Mouse (Mus musculus) embryonic facial prominence, embryonic 12.5 days (tissue): ENCODE data around the gene Safb. TPM values are rescaled to one million over a fixed set of nuclear protein-coding genes. Genes with fewer than 3 reads are reported as not detected.

Source experiments
- ATAC-seq: fragments of 200-750 bp; cut with Nextera tagmentation; 2 replicates; pipeline ENCODE4 v1.8.0; 2017; ENCODE audit not compliant: insufficient number of reproducible peaks, insufficient read depth, low FRiP score, low TSS enrichment
- H3K27ac ChIP-seq: fragments of 300-500 bp; sonication (generic); 2 replicates; pipeline ENCODE4 v1.5.1; 2016; ENCODE audit warnings: mild to moderate bottlenecking
- H3K27me3 ChIP-seq: fragments of 300-500 bp; sonication (generic); 2 replicates; pipeline ENCODE4 v1.6.1; 2016; ENCODE audit warnings: mild to moderate bottlenecking, moderate library complexity
- H3K36me3 ChIP-seq: fragments of 300-500 bp; sonication (generic); 2 replicates; pipeline ENCODE4 v1.6.1; 2016; ENCODE audit warnings: mild to moderate bottlenecking
- H3K4me1 ChIP-seq: fragments of 300-500 bp; sonication (generic); 2 replicates; pipeline ENCODE4 v1.6.1; 2016
- H3K4me2 ChIP-seq: fragments of 300-500 bp; sonication (generic); replicated peaks from 2 replicates; pipeline ENCODE4 v1.6.1; 2016; ENCODE audit warnings: mild to moderate bottlenecking, moderate library complexity
- H3K4me3 ChIP-seq: fragments of 300-500 bp; sonication (generic); 2 replicates; pipeline ENCODE4 v1.5.1; 2016; ENCODE audit warnings: mild to moderate bottlenecking
- H3K9ac ChIP-seq: fragments of 300-500 bp; sonication (generic); 2 replicates; pipeline ENCODE4 v1.6.1; 2016; ENCODE audit warnings: mild to moderate bottlenecking, moderate library complexity
- H3K9me3 ChIP-seq: fragments of 300-500 bp; sonication (generic); 2 replicates; pipeline ENCODE4 v1.6.1; 2016; ENCODE audit warnings: mild to moderate bottlenecking, moderate library complexity
- WGBS: fragments of 180-500 bp; shearing (Covaris S2); methylation state at CpG from one replicate; pipeline ENCODE4 v1.1.7; 2016; 5-methylcytosine and 5-hydroxymethylcytosine counted together
- polyA plus RNA-seq: library from polyadenylated mRNA; unstranded; fragments of >200 nt; fragmentation: Nextera tagmentation; extraction: Ambion mirVana; gene quantifications from 2 replicates; pipeline ENCODE4 v1.2.1, GENCODE M21; 2016

The Safb gene
- polyA plus RNA-seq, 1 experiment from 2014 or later = 157 TPM

DNA sequence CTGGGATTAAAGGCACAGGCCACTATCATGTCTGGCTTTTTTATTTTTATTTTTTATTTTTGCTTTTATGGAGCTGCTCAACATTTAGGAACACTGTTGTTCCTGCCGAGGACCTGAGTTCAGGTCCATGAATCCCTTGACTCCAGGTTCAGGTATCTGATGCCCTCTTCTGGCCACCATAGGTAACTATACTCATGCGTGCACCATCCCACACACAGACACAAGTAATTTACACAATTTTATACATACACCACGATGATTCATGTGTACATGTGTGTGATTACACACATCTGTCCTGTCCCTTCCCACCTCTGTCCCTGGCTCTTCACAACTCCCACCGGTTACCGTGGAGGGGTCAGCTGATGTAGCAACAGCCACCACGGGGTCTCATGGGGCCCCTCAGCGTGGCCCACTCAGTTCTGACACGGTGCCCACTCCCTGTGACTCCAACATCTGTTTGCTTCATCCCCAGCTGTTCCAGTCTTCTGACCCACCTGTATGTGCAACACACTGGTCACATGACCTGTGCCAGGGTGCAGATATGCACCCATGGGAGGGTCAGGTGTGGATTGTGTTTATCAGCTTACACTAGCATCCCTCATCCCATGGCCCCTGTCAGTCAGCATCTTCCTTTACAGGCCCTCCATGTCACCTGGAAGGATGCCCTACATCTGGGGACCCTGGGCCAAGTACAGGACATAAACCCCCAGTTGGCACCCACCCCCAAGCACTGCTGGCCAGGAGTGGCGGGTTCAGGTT lies 36.6 kb upstream of the Safb start:
- Histone ChIP-seq H3K9ac (no peak overlapping the region), H3K27ac (no peak overlapping the region), H3K4me1 (0 out of 2 replicates have a peak, but pooled peaks cover 3% of the 10 kb centered on the region), H3K9me3 (no peaks in the 10 kb centered on the region), H3K27me3 (no peaks in the 10 kb centered on the region), H3K36me3 (no peaks in the 10 kb centered on the region), H3K4me2 (no peak overlapping the region), H3K4me3 (no peak overlapping the region)
- no peak for ATAC-seq
- WGBS = 67% methylated on average over 9 of the region's 9 CpGs

DNA sequence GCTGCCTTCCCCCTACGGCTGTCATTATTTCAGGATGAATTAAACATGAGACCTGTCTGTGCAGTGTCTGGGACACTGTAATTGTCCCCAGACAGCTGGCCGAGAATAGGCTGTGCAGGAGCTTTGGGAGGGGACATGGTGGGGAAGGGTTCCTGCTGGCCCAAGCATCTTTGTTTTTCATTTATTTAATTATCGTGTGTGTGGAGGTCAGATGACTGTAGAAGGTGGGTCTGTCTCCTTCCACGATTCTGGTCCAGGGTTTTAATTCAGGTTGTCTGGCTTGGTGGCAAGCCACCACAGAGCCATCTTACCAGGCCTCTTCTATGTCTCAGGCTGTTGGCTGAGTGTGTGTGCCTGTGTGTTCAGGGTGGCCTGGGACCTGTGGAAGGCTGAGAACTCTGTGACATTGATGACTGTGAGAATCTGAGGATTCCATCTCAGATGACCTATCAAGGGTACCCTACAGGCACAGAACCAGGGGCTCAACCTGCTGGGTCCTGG lies 36.0 kb upstream of the Safb start:
- no peaks in the 10 kb centered on the region for H3K36me3 ChIP-seq
- H3K9me3 ChIP-seq = no peaks in the 10 kb centered on the region
- ATAC-seq = no peak
- no peak overlapping the region for H3K9ac ChIP-seq
- H3K4me3 ChIP-seq = no peak overlapping the region
- no peak overlapping the region for H3K27ac ChIP-seq
- no peaks in the 10 kb centered on the region for H3K27me3 ChIP-seq
- no peak overlapping the region for H3K4me2 ChIP-seq
- 0 out of 2 replicates have a peak, but pooled peaks cover 3% of the 10 kb centered on the region for H3K4me1 ChIP-seq
- 39% methylated on average over 4 of the region's 4 CpGs for WGBS

- H3K36me3 ChIP-seq = no peaks in the 10 kb centered on the region
- 76% methylated on average over 12 of the region's 12 CpGs for WGBS
- no peak overlapping the region for H3K4me3 ChIP-seq
- H3K27ac ChIP-seq = no peak overlapping the region
- no peaks in the 10 kb centered on the region for H3K27me3 ChIP-seq
- H3K9ac ChIP-seq = no peak overlapping the region
- H3K4me1 ChIP-seq = 0 out of 2 replicates have a peak, but pooled peaks cover 3% of the 10 kb centered on the region
- ATAC-seq = no peak
- no peaks in the 10 kb centered on the region for H3K9me3 ChIP-seq
- H3K4me2 ChIP-seq = no peak overlapping the region
Observed at GRCm38 (mm10) chr17:56550784-56551475, 33.7 kb upstream of the Safb start.

DNA sequence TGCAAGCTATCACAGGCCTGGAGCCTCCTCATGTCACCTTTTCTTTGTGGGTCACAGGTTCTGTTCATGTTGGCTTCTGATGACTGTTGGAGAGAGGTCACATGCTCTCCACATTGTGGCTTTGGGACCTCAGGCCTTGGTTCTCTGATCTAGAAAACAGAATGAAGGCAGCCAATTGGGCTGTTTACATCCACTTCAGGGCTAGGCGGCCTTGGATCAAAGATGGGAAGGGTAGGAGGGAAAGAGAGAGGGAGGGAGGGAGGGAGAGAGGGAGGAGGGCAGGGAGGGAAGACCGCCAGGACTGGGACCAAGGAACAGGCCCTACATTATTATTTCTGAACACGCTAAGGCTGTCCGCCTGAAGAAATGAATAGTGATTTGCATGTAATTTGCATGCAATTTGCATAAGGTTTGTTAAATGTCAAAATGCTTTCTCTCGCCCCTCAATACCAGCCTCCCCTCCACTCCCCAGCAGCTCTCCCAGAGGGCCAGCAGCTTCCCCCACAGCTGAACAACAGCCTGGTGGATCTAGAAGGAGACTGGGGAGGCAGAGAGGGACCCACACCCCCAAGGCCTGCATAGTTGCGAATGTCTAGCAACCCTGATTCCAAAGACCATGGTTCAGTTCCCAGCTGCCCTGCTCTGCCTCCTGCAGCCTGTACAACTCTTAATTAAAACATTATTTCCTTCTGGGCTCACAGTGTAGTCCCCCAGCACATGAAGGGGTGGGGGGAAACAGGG lies 32.6 kb upstream of the Safb start:
- ATAC-seq = no peak
- H3K4me3 ChIP-seq = no peak overlapping the region
- H3K36me3 ChIP-seq = no peaks in the 10 kb centered on the region
- no peaks in the 10 kb centered on the region for H3K27me3 ChIP-seq
- no peak overlapping the region for H3K4me2 ChIP-seq
- no peak overlapping the region for H3K9ac ChIP-seq
- H3K27ac ChIP-seq = no peak overlapping the region
- H3K4me1 ChIP-seq = 0 out of 2 replicates have a peak, but pooled peaks cover 3% of the 10 kb centered on the region
- no peaks in the 10 kb centered on the region for H3K9me3 ChIP-seq
- WGBS = 81% methylated on average over 6 of the region's 6 CpGs

- no peak for ATAC-seq
- Histone ChIP-seq H3K9me3 (no peaks in the 10 kb centered on the region), H3K4me2 (no peak overlapping the region), H3K27me3 (no peaks in the 10 kb centered on the region), H3K27ac (no peak overlapping the region), H3K4me1 (0 out of 2 replicates have a peak, but pooled peaks cover 3% of the 10 kb centered on the region), H3K4me3 (no peak overlapping the region), H3K36me3 (no peaks in the 10 kb centered on the region), H3K9ac (no peak overlapping the region)
- 61% methylated on average over 5 of the region's 5 CpGs for WGBS
Observed at GRCm38 (mm10) chr17:56552781-56553363, 31.8 kb upstream of the Safb start.

DNA sequence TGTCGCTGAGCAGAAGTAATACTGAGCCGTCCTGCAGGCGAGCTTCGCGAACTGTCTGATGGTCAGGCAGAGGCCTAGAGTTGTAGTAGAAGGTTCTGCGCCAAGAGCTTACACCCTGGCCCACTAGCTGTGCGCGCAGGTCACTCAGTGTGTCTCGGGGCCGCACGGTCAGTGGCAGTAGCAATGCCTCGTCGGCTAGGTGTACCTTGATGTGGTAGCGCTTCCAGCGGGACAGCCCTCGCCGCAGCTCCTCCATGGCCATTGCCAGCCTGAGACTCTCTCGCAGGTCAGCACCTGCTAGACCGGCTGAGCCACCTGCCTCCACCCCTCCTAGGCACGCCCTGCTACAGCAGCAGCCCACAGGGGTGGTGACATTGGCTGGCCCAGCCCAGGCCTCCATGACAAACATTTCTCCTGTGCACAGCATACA lies 30.5 kb upstream of the Safb start, which contains the start of gene Gm20219:
TSS of gene Gm20219 (minus strand) at position 266 of the 430 bp plus-strand sequence.
- no peaks in the 10 kb centered on the region for H3K27me3 ChIP-seq
- no peaks in the 10 kb centered on the region for H3K4me1 ChIP-seq
- no peak within 1 kb of the TSS for H3K9ac ChIP-seq
- WGBS = 74% methylated on average over 20 of the region's 20 CpGs
- H3K9me3 ChIP-seq = no peaks in the 10 kb centered on the region
- H3K4me2 ChIP-seq = no peak within 1 kb of the TSS
- H3K27ac ChIP-seq = no peak within 1 kb of the TSS
- no peak for ATAC-seq
- no peak within 1 kb of the TSS for H3K4me3 ChIP-seq
- no peaks in the 10 kb centered on the region for H3K36me3 ChIP-seq

GRCm38 (mm10) chr17:56558448-56558847 lies 26.2 kb upstream of the Safb start:
- no peak overlapping the region for H3K4me2 ChIP-seq
- H3K27ac ChIP-seq = no peak overlapping the region
- WGBS = 26% methylated on average over 3 of the region's 3 CpGs
- no peak overlapping the region for H3K9ac ChIP-seq
- ATAC-seq = peak; percentile 58; the same call in 1 of the 2 replicates
- no peak overlapping the region for H3K4me3 ChIP-seq
- peaks cover 26% of the 10 kb centered on the region for H3K36me3 ChIP-seq
- H3K4me1 ChIP-seq = no peaks in the 10 kb centered on the region
- H3K9me3 ChIP-seq = no peaks in the 10 kb centered on the region
- H3K27me3 ChIP-seq = no peaks in the 10 kb centered on the region

- 77% methylated on average over 3 of the region's 3 CpGs for WGBS
- H3K9ac ChIP-seq = no peak overlapping the region
- no peak for ATAC-seq
- no peaks in the 10 kb centered on the region for H3K4me1 ChIP-seq
- no peaks in the 10 kb centered on the region for H3K27me3 ChIP-seq
- H3K27ac ChIP-seq = no peak overlapping the region
- H3K4me3 ChIP-seq = no peak overlapping the region
- H3K9me3 ChIP-seq = no peaks in the 10 kb centered on the region
- H3K36me3 ChIP-seq = peaks cover 36% of the 10 kb centered on the region
- H3K4me2 ChIP-seq = no peak overlapping the region
Observed at GRCm38 (mm10) chr17:56559386-56559785, 25.2 kb upstream of the Safb start.

DNA sequence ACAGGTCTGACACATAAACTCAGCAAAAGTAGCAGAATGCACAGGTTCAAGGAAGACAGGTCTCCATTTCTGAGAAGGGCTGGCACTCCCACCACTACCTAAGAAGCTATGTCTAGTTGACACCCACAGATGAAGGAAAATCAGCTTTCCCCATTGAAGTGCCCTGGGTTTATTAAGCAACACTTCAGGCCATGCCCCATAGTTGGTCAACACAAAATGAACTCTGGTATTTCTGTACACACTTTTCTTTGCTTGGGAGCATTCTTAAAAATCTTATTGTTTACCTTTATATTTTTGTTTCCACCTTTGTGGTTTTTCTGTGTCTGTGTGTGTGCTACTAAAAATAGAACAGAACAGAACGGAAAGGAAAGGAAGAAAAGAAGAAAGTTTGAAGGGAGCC lies 24.5 kb upstream of the Safb start:
- Histone ChIP-seq H3K4me2 (no peak overlapping the region), H3K4me3 (no peak overlapping the region), H3K4me1 (no peaks in the 10 kb centered on the region), H3K27me3 (no peaks in the 10 kb centered on the region), H3K36me3 (peaks cover 43% of the 10 kb centered on the region), H3K9me3 (no peaks in the 10 kb centered on the region), H3K9ac (no peak overlapping the region), H3K27ac (no peak overlapping the region)
- ATAC-seq = no peak
- 60% methylated on average over 1 of the region's 1 CpGs for WGBS

DNA sequence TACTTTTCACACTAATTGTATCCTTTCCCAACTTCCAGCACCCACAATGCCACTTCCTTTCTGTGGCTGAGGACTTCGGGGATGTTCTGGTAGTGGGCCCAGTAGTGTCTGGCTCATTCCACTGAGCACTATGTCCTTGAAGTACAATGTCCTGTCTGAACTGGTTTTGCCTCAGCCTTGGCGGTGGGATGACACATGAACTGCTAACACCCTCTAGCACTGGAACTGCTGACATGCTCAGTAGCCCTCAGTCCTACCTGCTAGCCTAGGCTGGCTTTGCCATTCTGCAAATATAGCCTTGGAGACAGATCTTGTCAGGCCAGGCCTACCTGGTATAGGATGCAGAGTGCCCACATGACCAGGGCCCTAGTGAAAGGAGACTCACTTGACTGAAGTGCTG lies 22.8 kb upstream of the Safb start:
- no peak overlapping the region for H3K4me3 ChIP-seq
- WGBS = 98% methylated on average over 2 of the region's 2 CpGs
- no peak overlapping the region for H3K9ac ChIP-seq
- H3K27ac ChIP-seq = no peak overlapping the region
- H3K27me3 ChIP-seq = no peaks in the 10 kb centered on the region
- no peaks in the 10 kb centered on the region for H3K9me3 ChIP-seq
- no peak overlapping the region for H3K4me2 ChIP-seq
- H3K36me3 ChIP-seq = peaks cover 61% of the 10 kb centered on the region
- no peaks in the 10 kb centered on the region for H3K4me1 ChIP-seq
- ATAC-seq = no peak

DNA sequence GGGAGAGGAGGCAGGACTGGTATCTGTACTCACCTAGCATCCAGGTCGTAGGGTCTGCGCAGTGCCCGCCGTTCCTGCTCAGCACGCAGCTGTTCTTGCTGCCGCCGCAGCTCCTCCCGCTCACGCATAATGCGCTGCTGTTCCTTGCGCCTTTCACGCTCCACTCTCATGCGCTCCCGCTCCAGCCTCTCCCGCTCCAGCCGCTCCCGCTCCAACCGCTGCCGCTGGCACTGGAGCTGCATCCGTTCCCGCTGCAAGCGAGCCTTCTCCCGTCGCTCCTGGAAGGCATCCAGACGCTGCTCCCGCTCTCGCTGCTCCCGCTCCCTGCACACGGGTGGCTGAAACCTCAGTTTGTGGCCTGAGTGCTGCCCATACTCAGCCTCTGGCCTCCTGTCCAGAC lies 18.3 kb upstream of the Safb start:
- Histone ChIP-seq H3K27me3 (no peaks in the 10 kb centered on the region), H3K9me3 (no peaks in the 10 kb centered on the region), H3K9ac (no peak overlapping the region), H3K27ac (no peak overlapping the region), H3K36me3 (peaks cover 93% of the 10 kb centered on the region), H3K4me3 (no peak overlapping the region), H3K4me1 (no peaks in the 10 kb centered on the region), H3K4me2 (no peak overlapping the region)
- 94% methylated on average over 29 of the region's 29 CpGs for WGBS
- no peak for ATAC-seq
